Mouse (Mus musculus): ENCODE results near the gene Ksr1.
"Not testable (repeated sequence)": the region's sequence is repeated elsewhere in the genome, so short reads cannot be mapped to it uniquely, and the experiment has no call there.

Ksr1 gene

GRCm38 (mm10) chr11:79014602-79015325, 131.4 kb downstream of the Ksr1 start:
- DNase-seq (ENCODE audit: low read depth in 2 of 2, low spot score in 2 of 2): no peak

GRCm38 (mm10) chr11:79013806-79014205, 132.4 kb downstream of the Ksr1 start:
- no peak for DNase-seq (ENCODE audit: low read depth in 2 of 2, low spot score in 2 of 2)

DNA sequence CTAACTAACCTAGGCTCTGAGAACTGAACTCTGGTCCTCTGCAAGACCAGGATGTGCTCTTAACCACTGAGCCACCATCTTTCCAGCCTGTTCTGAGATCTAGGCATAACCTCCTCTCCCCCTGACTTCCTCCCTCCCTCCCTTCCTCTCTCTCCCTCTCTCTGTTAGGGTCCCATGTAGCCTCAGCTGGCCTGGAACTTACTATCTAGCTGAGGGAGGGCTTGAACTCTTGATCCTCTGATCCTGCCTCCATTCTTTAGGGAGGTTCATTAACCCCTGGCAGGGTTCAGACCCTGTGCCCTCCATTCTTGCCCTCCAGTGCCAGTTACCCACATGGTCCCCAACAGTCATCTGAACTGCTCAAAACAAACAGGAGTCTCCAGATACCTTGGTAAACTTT, 133.2 kb downstream of the Ksr1 start:
- DNase-seq (ENCODE audit: low read depth in 2 of 2, low spot score in 2 of 2): no peak

GRCm38 (mm10) chr11:79012529-79012928, 133.7 kb downstream of the Ksr1 start:
- no peak for DNase-seq (ENCODE audit: low read depth in 2 of 2, low spot score in 2 of 2)

- no peak for DNase-seq (ENCODE audit: low read depth in 2 of 2, low spot score in 2 of 2)
Observed at GRCm38 (mm10) chr11:79008891-79009290, 137.3 kb downstream of the Ksr1 start.

DNA sequence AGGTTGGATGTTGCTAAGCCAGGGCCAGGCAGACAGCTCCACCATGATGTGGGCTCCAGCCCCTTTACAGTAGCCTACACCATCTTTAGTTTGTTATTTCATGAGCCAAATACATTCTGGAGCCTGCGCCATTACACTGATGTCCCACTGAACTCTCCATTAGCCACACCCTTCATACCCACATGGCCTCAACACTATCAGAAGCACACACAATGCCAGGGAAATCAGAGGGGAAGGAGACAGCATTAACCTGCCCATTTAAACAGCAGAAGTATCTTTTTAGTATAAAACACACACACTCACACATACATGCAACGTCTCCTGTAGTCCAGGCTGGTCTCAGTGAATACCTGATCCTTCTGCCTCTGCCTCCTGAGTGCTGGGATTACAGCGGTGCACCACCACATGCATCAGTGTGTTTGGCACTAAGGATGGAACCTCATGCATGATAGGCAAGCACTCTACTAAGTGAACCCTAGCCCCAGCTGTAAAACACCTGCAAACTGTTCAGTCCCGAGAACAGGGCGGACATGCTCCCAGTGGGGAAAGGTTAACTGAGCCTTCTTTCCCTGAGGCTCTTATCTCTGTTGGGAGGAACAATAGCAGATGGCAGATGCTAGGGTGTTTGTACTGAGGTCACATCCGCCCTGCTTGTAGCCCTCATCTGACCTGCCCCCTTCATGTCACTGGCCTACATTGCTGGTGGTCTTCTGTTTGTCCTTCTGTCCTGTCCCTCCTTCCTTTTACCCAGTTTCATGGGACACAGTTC, 138.0 kb downstream of the Ksr1 start:
- DNase-seq (ENCODE audit: low read depth in 2 of 2, low spot score in 2 of 2): no peak

- DNase-seq (ENCODE audit: low read depth in 2 of 2, low spot score in 2 of 2): not testable (repeated sequence)
Observed at GRCm38 (mm10) chr11:79007356-79007755, 138.9 kb downstream of the Ksr1 start.

DNA sequence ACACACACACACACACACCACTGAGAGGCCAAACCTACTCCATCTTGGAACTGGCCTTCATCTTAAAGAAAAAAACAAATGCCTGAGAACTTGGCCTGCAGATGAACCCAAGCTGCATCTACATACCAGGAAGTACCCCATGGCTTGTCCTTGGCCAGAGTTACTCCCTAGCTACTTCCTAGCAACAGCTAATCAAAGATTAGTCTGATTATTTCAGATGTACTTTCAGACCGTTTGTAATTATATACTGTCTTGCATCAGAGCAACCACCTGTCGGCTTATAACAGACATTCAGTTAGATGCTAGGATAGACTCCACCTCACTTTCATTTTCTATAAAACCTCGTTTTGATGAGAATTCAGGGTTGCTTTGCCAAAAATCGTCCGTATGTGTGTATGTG, 139.8 kb downstream of the Ksr1 start:
- no peak for DNase-seq (ENCODE audit: low read depth in 2 of 2, low spot score in 2 of 2)

DNA sequence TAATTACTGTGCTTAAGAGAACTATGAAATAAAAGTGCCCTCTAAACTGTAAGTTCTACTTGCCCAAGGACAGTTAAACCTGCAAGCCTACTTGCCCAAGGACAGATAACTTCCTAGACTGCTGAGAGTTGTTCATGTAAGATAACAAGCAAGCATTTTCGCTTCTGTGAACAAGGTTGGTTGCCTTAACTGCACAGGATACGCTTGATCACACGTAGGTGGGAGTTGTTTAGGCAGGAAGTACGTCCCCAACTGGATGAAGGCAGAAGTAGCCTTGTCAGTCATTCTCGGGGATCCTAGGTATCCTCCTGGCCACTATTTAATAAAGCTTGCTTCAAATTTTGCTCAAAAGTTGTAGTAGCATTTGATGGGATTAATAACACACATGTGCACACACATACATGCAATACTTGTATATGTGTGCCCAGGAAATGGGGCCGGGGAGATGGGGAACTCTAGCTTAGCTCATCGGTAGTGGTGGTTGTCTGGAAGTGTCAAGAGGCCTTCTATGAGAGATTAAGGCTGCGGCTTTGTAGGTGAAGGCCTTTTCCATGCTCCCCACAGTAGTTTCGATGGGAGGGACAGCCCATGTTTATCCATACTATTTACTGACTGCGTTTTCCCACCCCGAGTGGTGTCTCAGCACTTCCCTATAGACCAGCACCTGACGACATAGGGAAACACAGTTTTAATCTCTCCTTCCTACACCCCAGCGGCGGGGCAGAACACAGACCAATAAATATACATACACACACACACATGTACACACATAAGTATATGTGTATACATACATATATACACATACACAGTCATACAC, 140.4 kb downstream of the Ksr1 start:
- DNase-seq (ENCODE audit: low read depth in 2 of 2, low spot score in 2 of 2): no peak

GRCm38 (mm10) chr11:79003769-79004638, 142.2 kb downstream of the Ksr1 start:
- no peak for DNase-seq (ENCODE audit: low read depth in 2 of 2, low spot score in 2 of 2)

- no peak for DNase-seq (ENCODE audit: low read depth in 2 of 2, low spot score in 2 of 2)
Observed at GRCm38 (mm10) chr11:79003053-79003768, 143.0 kb downstream of the Ksr1 start.

DNA sequence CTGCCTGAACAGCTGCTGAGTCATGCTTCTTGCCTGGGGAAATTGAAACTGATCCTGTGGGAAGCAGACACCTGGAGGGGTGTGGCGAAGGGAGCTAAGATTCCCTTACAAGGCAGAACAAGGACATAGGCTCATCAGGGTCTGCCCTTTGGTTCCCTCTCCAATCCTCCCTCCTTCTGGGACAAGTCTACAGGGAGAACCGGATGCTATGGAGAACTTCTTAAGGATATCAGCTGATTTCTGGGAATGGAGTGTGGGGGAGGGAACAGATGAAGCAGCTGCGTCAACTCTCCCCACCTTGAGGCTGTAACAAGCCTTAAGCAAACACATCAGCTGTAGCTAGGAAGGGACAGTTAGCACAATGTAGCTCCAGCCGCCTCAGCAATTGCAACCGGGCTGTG, 143.7 kb downstream of the Ksr1 start:
- DNase-seq (ENCODE audit: low read depth in 2 of 2, low spot score in 2 of 2): no peak

GRCm38 (mm10) chr11:79001871-79002270, 144.3 kb downstream of the Ksr1 start:
- no peak for DNase-seq (ENCODE audit: low read depth in 2 of 2, low spot score in 2 of 2)

DNA sequence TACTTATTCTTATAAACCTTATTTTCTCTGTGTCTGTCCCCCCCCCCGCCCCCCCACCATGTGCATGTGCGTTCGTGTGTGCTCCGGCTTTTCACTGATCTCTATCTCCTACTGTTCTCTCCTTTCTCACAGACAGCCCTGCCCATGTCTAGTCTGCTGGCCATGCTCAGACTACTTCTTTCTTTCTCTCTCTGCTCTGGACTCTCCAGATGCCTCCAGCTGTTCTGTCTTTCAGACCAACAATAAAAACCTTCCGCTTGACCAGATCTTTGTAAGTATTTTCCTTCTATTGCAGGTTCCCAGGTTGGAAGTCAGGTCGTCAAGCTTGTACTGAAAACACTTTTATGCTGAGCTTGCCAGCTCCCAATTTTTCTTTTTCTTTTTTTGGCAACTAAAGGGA, 147.1 kb downstream of the Ksr1 start:
- no peak for DNase-seq (ENCODE audit: low read depth in 2 of 2, low spot score in 2 of 2)

- not testable (repeated sequence) for DNase-seq (ENCODE audit: low read depth in 2 of 2, low spot score in 2 of 2)
Observed at GRCm38 (mm10) chr11:78990875-78991543, 155.2 kb downstream of the Ksr1 start.

GRCm38 (mm10) chr11:78990096-78990495, 156.1 kb downstream of the Ksr1 start:
- no peak for DNase-seq (ENCODE audit: low read depth in 2 of 2, low spot score in 2 of 2)

DNA sequence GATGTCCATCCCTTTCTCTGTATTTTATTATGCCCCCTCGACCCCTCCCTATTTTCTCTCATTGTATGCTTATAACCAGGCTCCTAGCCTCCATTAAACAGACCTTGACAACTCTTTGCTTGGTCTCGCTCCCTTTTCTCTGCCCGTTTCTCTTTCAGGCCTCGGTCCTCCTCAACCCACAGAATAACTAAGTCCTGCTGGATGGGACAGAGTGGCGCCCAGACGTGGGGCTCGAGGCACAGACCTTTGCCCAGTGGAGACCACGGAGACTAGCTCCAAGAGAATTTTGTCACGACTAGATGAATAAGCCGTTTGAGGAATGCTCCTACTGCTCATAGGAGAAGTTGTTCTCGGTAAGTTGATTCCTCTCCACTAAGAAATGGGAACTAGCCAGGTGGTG, 157.0 kb downstream of the Ksr1 start:
- DNase-seq (ENCODE audit: low read depth in 2 of 2, low spot score in 2 of 2): not testable (repeated sequence)

- no peak for DNase-seq (ENCODE audit: low read depth in 2 of 2, low spot score in 2 of 2)
Observed at GRCm38 (mm10) chr11:78986311-78987002, 159.8 kb downstream of the Ksr1 start.

DNA sequence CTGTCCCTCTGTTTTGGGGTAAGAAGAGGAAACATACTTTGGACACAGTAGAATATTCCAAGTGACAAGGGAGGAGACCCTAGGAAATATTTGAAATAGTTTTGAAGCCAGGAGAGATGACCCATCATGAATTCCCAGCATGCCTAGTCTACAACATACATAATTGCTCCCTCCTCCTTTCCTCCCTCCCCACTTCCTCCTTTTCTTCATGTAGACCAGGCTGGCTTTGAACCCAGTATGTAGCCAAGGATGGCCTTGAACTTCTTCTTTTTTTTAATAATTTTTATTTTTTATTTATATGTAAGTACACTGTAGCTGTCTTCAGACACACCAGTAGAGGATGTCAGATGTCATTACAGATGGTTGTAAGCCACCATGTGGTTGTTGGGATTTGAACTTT, 160.7 kb downstream of the Ksr1 start:
- no peak for DNase-seq (ENCODE audit: low read depth in 2 of 2, low spot score in 2 of 2)
